Comparison of ENCODE assay signal across 39 mouse cellular contexts in genomic region chr12:78209856-78210255, GRCm38 (mm10). TPM values are rescaled to one million over a fixed set of nuclear protein-coding genes. Genes with fewer than 3 reads are reported as not detected.
"Had no signal": no experiment of that assay in that cellular context is flagged by ENCODE, and none has a peak within 500 bp of the region (broad histone marks: within the 10 kb centered on the region; RNA-seq: fewer than 3 reads in every experiment).

No protein-coding gene starts in this region.

- H3K27ac ChIP-seq: embryonic facial prominence, embryonic 10.5 days; embryonic facial prominence, embryonic 12.5 days; embryonic facial prominence, embryonic 13.5 days; embryonic facial prominence, embryonic 15.5 days; forebrain, embryonic 10.5 days; forebrain, embryonic 12.5 days; forebrain, embryonic 13.5 days; forebrain, embryonic 15.5 days; gastrocnemius, adult 2 months had no signal

- H3K9ac ChIP-seq: embryonic facial prominence, embryonic 12.5 days; embryonic facial prominence, embryonic 13.5 days; embryonic facial prominence, embryonic 15.5 days; forebrain, embryonic 12.5 days; forebrain, embryonic 13.5 days; forebrain, embryonic 15.5 days; forebrain, postnatal 0 days had no signal

- DNase-seq: cerebellum, adult 2 months; cerebellum, adult 8-10 months; cerebellum, adult 9-10 months; cerebellum, adult 9-11 months; cerebellum, postnatal 10 days; cerebellum, postnatal 14 days; cerebellum, postnatal 25 days; cerebellum, postnatal 36 days; embryo, embryonic 11 days; forebrain, postnatal 0 days; gastrocnemius, adult 2 months; gastrocnemius, postnatal 10 days; gastrocnemius, postnatal 14 days; gastrocnemius, postnatal 25 days; gastrocnemius, postnatal 36 days; heart, adult 11 months; heart, adult 18-20 months had no signal

- H3K4me1 ChIP-seq: embryonic facial prominence, embryonic 10.5 days; embryonic facial prominence, embryonic 12.5 days; embryonic facial prominence, embryonic 13.5 days; embryonic facial prominence, embryonic 15.5 days; forebrain, embryonic 12.5 days had no signal

- H3K4me3 ChIP-seq: embryonic facial prominence, embryonic 10.5 days; embryonic facial prominence, embryonic 12.5 days; embryonic facial prominence, embryonic 13.5 days; embryonic facial prominence, embryonic 15.5 days; erythroblast, embryonic 14.5 days; forebrain, embryonic 10.5 days; forebrain, embryonic 12.5 days; forebrain, embryonic 13.5 days; forebrain, embryonic 15.5 days; gastrocnemius, adult 2 months had no signal

- H3K36me3 ChIP-seq: embryonic facial prominence, embryonic 10.5 days; embryonic facial prominence, embryonic 12.5 days; embryonic facial prominence, embryonic 13.5 days; embryonic facial prominence, embryonic 15.5 days; forebrain, embryonic 10.5 days; forebrain, embryonic 12.5 days; forebrain, embryonic 15.5 days had no signal

- H3K9me3 ChIP-seq: embryonic facial prominence, embryonic 10.5 days; embryonic facial prominence, embryonic 12.5 days; embryonic facial prominence, embryonic 13.5 days; embryonic facial prominence, embryonic 15.5 days; forebrain, embryonic 10.5 days; forebrain, embryonic 12.5 days; forebrain, embryonic 13.5 days; forebrain, embryonic 15.5 days had no signal

- ATAC-seq: forebrain, embryonic 13.5 days; forebrain, embryonic 14.5 days; forebrain, embryonic 15.5 days; forebrain, embryonic 16.5 days; forebrain, postnatal 0 days had no signal

- H3K4me2 ChIP-seq: embryonic facial prominence, embryonic 12.5 days; embryonic facial prominence, embryonic 13.5 days; embryonic facial prominence, embryonic 15.5 days; forebrain, embryonic 12.5 days; forebrain, embryonic 13.5 days; forebrain, embryonic 15.5 days had no signal

- H3K27me3 ChIP-seq: embryonic facial prominence, embryonic 12.5 days; embryonic facial prominence, embryonic 13.5 days; embryonic facial prominence, embryonic 15.5 days; forebrain, embryonic 12.5 days; forebrain, embryonic 13.5 days; forebrain, embryonic 15.5 days had no signal

RNA-seq across cellular contexts. Expression of gene Gm6657, which starts 15.8 kb away (rescaled TPM):
- total RNA-seq: common myeloid progenitor, adult 5-6 weeks; forebrain, postnatal 0 days; gastrocnemius, adult 18-20 months; gastrocnemius, adult 2 months; gastrocnemius, adult 8-10 months; gastrocnemius, postnatal 10 days; gastrocnemius, postnatal 14 days; gastrocnemius, postnatal 25 days; gastrocnemius, postnatal 36 days; gastrocnemius, postnatal 4 days; granulocyte monocyte progenitor cell, adult 5-6 weeks; heart, adult 18-20 months had no signal
- polyA plus RNA-seq: cerebellum, adult 2 months; cortical plate, adult 2 months; embryonic facial prominence, embryonic 10.5 days; embryonic facial prominence, embryonic 11.5 days; embryonic facial prominence, embryonic 12.5 days; embryonic facial prominence, embryonic 13.5 days; embryonic facial prominence, embryonic 14.5 days; embryonic facial prominence, embryonic 15.5 days; erythroblast, embryonic 14.5 days; forebrain, embryonic 10.5 days; forebrain, embryonic 11.5 days; forebrain, embryonic 12.5 days; forebrain, embryonic 13.5 days; forebrain, embryonic 14.5 days; forebrain, embryonic 15.5 days; forebrain, embryonic 16.5 days; forebrain, postnatal 0 days; frontal cortex, adult 2 months; gonadal fat pad, adult 2 months had no signal
